Comparison of ENCODE assay signal across 8 mouse cellular contexts in genomic region chr4:109445397-109445796, GRCm38 (mm10). TPM values are rescaled to one million over a fixed set of nuclear protein-coding genes. Genes with fewer than 3 reads are reported as not detected.
DNase-seq lines count a peak whose midpoint lies in the region; ATAC-seq and TF ChIP-seq lines count a peak whose summit lies in the region.

No protein-coding gene starts in this region.

- no peak for TF ChIP-seq POLR2A in bone marrow, adult 2 months (IDR thresholded peaks at IDR 0.05; ENCODE audit: borderline replicate concordance, control insufficient read depth, low read depth, low read length)

- peak; percentile 75 for ATAC-seq in heart, embryonic 11.5 days (replicated peaks; ENCODE audit: insufficient number of reproducible peaks, low FRiP score, low TSS enrichment)

- H3K4me1 ChIP-seq in bone marrow, adult 2 months (ENCODE audit: control insufficient read depth, insufficient read depth, low read length), result peaks cover 2% of the 10 kb centered on the region; the same call in 1 of the 2 replicates
- peaks cover 16% of the 10 kb centered on the region for H3K4me1 ChIP-seq in heart, embryonic 11.5 days (ENCODE audit: control insufficient read depth, insufficient read depth, low read length)
- peaks cover 93% of the 10 kb centered on the region for H3K4me1 ChIP-seq in megakaryocyte, embryonic 14.5 days

- no peak overlapping the region for H3K4me3 ChIP-seq in bone marrow, adult 2 months (replicated peaks; ENCODE audit: control insufficient read depth, low read depth, low read length)
- H3K4me3 ChIP-seq in heart, embryonic 11.5 days (ENCODE audit: low read depth, low read length), result no peak overlapping the region
- H3K4me3 ChIP-seq in megakaryocyte, embryonic 14.5 days (replicated peaks), result peak overlapping the region; percentile 23

- H3K27ac ChIP-seq in bone marrow, adult 2 months (ENCODE audit: control insufficient read depth, insufficient read depth, low read depth, low read length, poor library complexity), result peak overlapping the region; percentile 70; the same call in 1 of the 2 replicates
- 0 out of 2 replicates have a peak overlapping the region, but pooled peaks have one; percentile 30 for H3K27ac ChIP-seq in heart, embryonic 11.5 days (ENCODE audit: low read depth, low read length)

- no peaks in the 10 kb centered on the region for H3K36me3 ChIP-seq in heart, embryonic 11.5 days (ENCODE audit: control insufficient read depth, insufficient read depth, low read length)
- peaks cover 97% of the 10 kb centered on the region for H3K36me3 ChIP-seq in megakaryocyte, embryonic 14.5 days (replicated peaks; ENCODE audit: low read length)

- H3K27me3 ChIP-seq in heart, embryonic 11.5 days (ENCODE audit: control insufficient read depth, insufficient read depth, low read length), result no peaks in the 10 kb centered on the region
- no peaks in the 10 kb centered on the region for H3K27me3 ChIP-seq in megakaryocyte, embryonic 14.5 days (replicated peaks)

- WGBS in bone marrow, adult 2 months, result 22% methylated on average over 2 of the region's 2 CpGs
- 34% methylated on average over 2 of the region's 2 CpGs for WGBS in heart, embryonic 11.5 days (ENCODE audit: insufficient replicate concordance)

- H3K9me3 ChIP-seq in heart, embryonic 11.5 days (replicated peaks; ENCODE audit: control insufficient read depth, low read length), result no peaks in the 10 kb centered on the region
- no peaks in the 10 kb centered on the region for H3K9me3 ChIP-seq in megakaryocyte, embryonic 14.5 days

- H3K9ac ChIP-seq in heart, embryonic 11.5 days (ENCODE audit: low read depth, low read length), result no peak overlapping the region

- TF ChIP-seq CTCF in bone marrow, adult 2 months (IDR thresholded peaks at IDR 0.05; ENCODE audit: control insufficient read depth, insufficient read depth, low read length), result no peak

- peak; percentile 91 for DNase-seq in heart, adult 11 months
- DNase-seq in heart, postnatal 4 days, result no peak
- DNase-seq in right cerebral cortex, postnatal 14 days, result no peak
- DNase-seq in thymus, postnatal 0 days (ENCODE audit: low spot score), result no peak
- DNase-seq in natural killer cell, adult 2 months (ENCODE audit: low spot score in 2 of 2), result no peak

- H3K4me2 ChIP-seq in heart, embryonic 11.5 days, result no peak overlapping the region

RNA-seq across cellular contexts. Expression of gene Ttc39a, which starts 39.0 kb away (rescaled TPM):
- total RNA-seq in heart, postnatal 4 days (2021), result 1 to 10 TPM; 3.3 to 4.1 TPM
- polyA plus RNA-seq in bone marrow, adult 2 months (2011; ENCODE audit: insufficient read depth, insufficient read length, low replicate concordance, missing spikeins), result 3.4 and 4.0 TPM in 2 replicates
- 10.8 and 11.4 TPM in 2 replicates for polyA plus RNA-seq in heart, embryonic 11.5 days (2014; fragmentation: Nextera tagmentation; extraction: Ambion mirVana)
- 0.27 TPM in 1 of 2 replicates, not detected in the other for polyA plus RNA-seq in megakaryocyte, embryonic 14.5 days (2012; ENCODE audit: insufficient read depth, low replicate concordance)
- 4.2 and 4.3 TPM in 2 replicates for polyA plus RNA-seq in thymus, postnatal 0 days (2015; fragmentation: Nextera tagmentation; extraction: Ambion mirVana)

RNA-seq across cellular contexts. Expression of gene Rnf11, which starts 39.1 kb away (rescaled TPM):
- 100 to 1,000 TPM; 106 to 107 TPM for total RNA-seq in heart, postnatal 4 days (2021)
- 32.8 and 39.8 TPM in 2 replicates for polyA plus RNA-seq in bone marrow, adult 2 months (2011; ENCODE audit: insufficient read depth, insufficient read length, low replicate concordance, missing spikeins)
- 47.1 and 47.8 TPM in 2 replicates for polyA plus RNA-seq in heart, embryonic 11.5 days (2014; fragmentation: Nextera tagmentation; extraction: Ambion mirVana)
- polyA plus RNA-seq in megakaryocyte, embryonic 14.5 days (2012; ENCODE audit: insufficient read depth, low replicate concordance), result 38.6 and 84.7 TPM in 2 replicates
- polyA plus RNA-seq in thymus, postnatal 0 days (2015; fragmentation: Nextera tagmentation; extraction: Ambion mirVana), result 24.6 and 26.5 TPM in 2 replicates
